Comparison of ENCODE assay signal across 7 mouse cellular contexts in genomic region chr1:135563781-135564414, GRCm38 (mm10). TPM values are rescaled to one million over a fixed set of nuclear protein-coding genes. Genes with fewer than 3 reads are reported as not detected.
DNase-seq lines count a peak whose midpoint lies in the region; ATAC-seq and TF ChIP-seq lines count a peak whose summit lies in the region.

No protein-coding gene starts in this region.

- H3K4me1 ChIP-seq in ES-Bruce4 (ENCODE audit: control insufficient read depth, insufficient read depth, low read length), result peaks cover 4% of the 10 kb centered on the region
- peaks cover 18% of the 10 kb centered on the region for H3K4me1 ChIP-seq in hindbrain, embryonic 11.5 days (replicated peaks; ENCODE audit: control insufficient read depth, insufficient read depth, low read length)
- peaks cover 45% of the 10 kb centered on the region for H3K4me1 ChIP-seq in limb, embryonic 11.5 days (ENCODE audit: control insufficient read depth, insufficient read depth, low read length)

- no peak for TF ChIP-seq CTCF in ES-Bruce4 (IDR thresholded peaks at IDR 0.05; ENCODE audit: low read depth, low read length)

- H3K9ac ChIP-seq in ES-Bruce4 (ENCODE audit: low read depth, poor library complexity, severe bottlenecking), result 0 out of 2 replicates have a peak overlapping the region, but pooled peaks have one; percentile 6
- no peak overlapping the region for H3K9ac ChIP-seq in hindbrain, embryonic 11.5 days (ENCODE audit: low read depth, low read length)
- H3K9ac ChIP-seq in limb, embryonic 11.5 days (ENCODE audit: low read length), result peak overlapping the region; percentile 47; the same call in 1 of the 2 replicates

- no peaks in the 10 kb centered on the region for H3K27me3 ChIP-seq in ES-Bruce4 (ENCODE audit: control insufficient read depth, insufficient read depth, low read length, poor library complexity, severe bottlenecking)
- H3K27me3 ChIP-seq in hindbrain, embryonic 11.5 days (ENCODE audit: control insufficient read depth, insufficient read depth, low read length), result no peaks in the 10 kb centered on the region
- H3K27me3 ChIP-seq in limb, embryonic 11.5 days (ENCODE audit: control insufficient read depth, insufficient read depth, low read length), result no peaks in the 10 kb centered on the region

- H3K36me3 ChIP-seq in ES-Bruce4 (ENCODE audit: control insufficient read depth, insufficient read depth, low read length, poor library complexity, severe bottlenecking), result no peaks in the 10 kb centered on the region
- no peaks in the 10 kb centered on the region for H3K36me3 ChIP-seq in hindbrain, embryonic 11.5 days (ENCODE audit: control insufficient read depth, insufficient read depth, low read length)
- no peaks in the 10 kb centered on the region for H3K36me3 ChIP-seq in limb, embryonic 11.5 days (ENCODE audit: control insufficient read depth, insufficient read depth, low read length)

- WGBS in hindbrain, embryonic 11.5 days, result 37% methylated on average over 9 of the region's 9 CpGs
- 18% methylated on average over 9 of the region's 9 CpGs for WGBS in limb, embryonic 11.5 days

- no peak overlapping the region for H3K4me2 ChIP-seq in hindbrain, embryonic 11.5 days (replicated peaks; ENCODE audit: low read depth, low read length)
- H3K4me2 ChIP-seq in limb, embryonic 11.5 days (ENCODE audit: low read depth, severe bottlenecking), result no peak overlapping the region

- TF ChIP-seq EP300 in ES-Bruce4 (IDR thresholded peaks at IDR 0.05; ENCODE audit: insufficient read depth, low read depth, low read length), result peak; percentile 64; the same call in 1 of the 2 replicates

- TF ChIP-seq POLR2A in ES-Bruce4 (IDR thresholded peaks at IDR 0.05; ENCODE audit: insufficient read depth, low read length), result no peak

- DNase-seq in Muller cell, postnatal 12 days (ENCODE audit: inconsistent ontology term), result peak; percentile 68
- peak; percentile 40 for DNase-seq in hindbrain, embryonic 11.5 days (ENCODE audit: low spot score)
- DNase-seq in limb, embryonic 11.5 days (ENCODE audit: low spot score), result peak; percentile 69
- no peak for DNase-seq in cerebellum, postnatal 4 days (ENCODE audit: low spot score in 2 of 2)
- no peak for DNase-seq in frontal cortex, adult 2 months (ENCODE audit: extremely low spot score in 1 of 2, low spot score in 1 of 2)

- H3K9me3 ChIP-seq in ES-Bruce4 (replicated peaks; ENCODE audit: control insufficient read depth, insufficient read depth, low read length, poor library complexity, severe bottlenecking), result no peaks in the 10 kb centered on the region
- H3K9me3 ChIP-seq in hindbrain, embryonic 11.5 days (ENCODE audit: control insufficient read depth, low read length), result no peaks in the 10 kb centered on the region
- no peaks in the 10 kb centered on the region for H3K9me3 ChIP-seq in limb, embryonic 11.5 days (ENCODE audit: control insufficient read depth, low read length)

- peak overlapping the region; percentile 41; the same call in 1 of the 2 replicates for H3K27ac ChIP-seq in ES-Bruce4 (ENCODE audit: insufficient read depth, low read length)
- 0 out of 2 replicates have a peak overlapping the region, but pooled peaks have one; percentile 30 for H3K27ac ChIP-seq in hindbrain, embryonic 11.5 days (ENCODE audit: low read depth, low read length)
- 0 out of 2 replicates have a peak overlapping the region, but pooled peaks have one; percentile 47 for H3K27ac ChIP-seq in limb, embryonic 11.5 days (replicated peaks; ENCODE audit: low read depth, low read length)

- no peak overlapping the region for H3K4me3 ChIP-seq in ES-Bruce4 (ENCODE audit: low read depth, low read length)
- H3K4me3 ChIP-seq in hindbrain, embryonic 11.5 days (ENCODE audit: low read depth, low read length), result no peak overlapping the region
- H3K4me3 ChIP-seq in limb, embryonic 11.5 days (ENCODE audit: low read depth, low read length), result no peak overlapping the region

- ATAC-seq in hindbrain, embryonic 11.5 days (ENCODE audit: low FRiP score), result peak; percentile 61
- peak; percentile 77 for ATAC-seq in limb, embryonic 11.5 days (ENCODE audit: insufficient number of reproducible peaks, low FRiP score, low TSS enrichment, low read depth)
- ATAC-seq in CD4-positive, CD25-positive, alpha-beta regulatory T cell, adult 4 months, result no peak

RNA-seq across cellular contexts. Expression of gene Nav1, which starts 43.2 kb away (rescaled TPM):
- polyA plus RNA-seq in ES-Bruce4 (2011; ENCODE audit: insufficient read depth, insufficient read length, low read depth, missing spikeins), result 31.7 and 34.2 TPM in 2 replicates
- polyA plus RNA-seq in hindbrain, embryonic 11.5 days (2014; fragmentation: Nextera tagmentation; extraction: Ambion mirVana), result 16.9 and 21.0 TPM in 2 replicates
- polyA plus RNA-seq in limb, embryonic 11.5 days (2014; fragmentation: Nextera tagmentation; extraction: Ambion mirVana), result 16.4 and 16.7 TPM in 2 replicates
- polyA plus RNA-seq in frontal cortex, adult 2 months (2012; rRNA removed), result 49.4 and 61.9 TPM in 2 replicates
- polyA plus RNA-seq in CD4-positive, CD25-positive, alpha-beta regulatory T cell, adult 4 months (2017; shearing (Covaris generic)), result under 1 TPM; 0.29 to 0.98 TPM

Comparison
In these comparisons a context has a peak if more than half of its experiments do, and no peak if none do; other contexts are left out.
1. DNase-seq: peak in Muller cell, postnatal 12 days (single experiment), hindbrain, embryonic 11.5 days (single experiment) and limb, embryonic 11.5 days (single experiment); none in cerebellum, postnatal 4 days (0 of 2) and frontal cortex, adult 2 months (0 of 2).
2. Peak in every context shown above with its lines, with median percentiles within 50 percentile points of each other: H3K27ac ChIP-seq.